Comparison of ENCODE assay signal across 8 mouse cellular contexts in genomic region chr2:131209969-131210792, GRCm38 (mm10). TPM values are rescaled to one million over a fixed set of nuclear protein-coding genes. Genes with fewer than 3 reads are reported as not detected.
A peak's percentile ranks its signal among the peaks of the same experiment; 100 is the strongest.
DNase-seq lines count a peak whose midpoint lies in the region; ATAC-seq and TF ChIP-seq lines count a peak whose summit lies in the region.

No protein-coding gene starts in this region.

- TF ChIP-seq CTCF in small intestine, adult 2 months (IDR thresholded peaks at IDR 0.05; ENCODE audit: extremely low read depth, insufficient read length, insufficient replicate concordance, low read depth, low read length) = peak; percentile 99

- TF ChIP-seq POLR2A in small intestine, adult 2 months (IDR thresholded peaks at IDR 0.05; ENCODE audit: low read depth, low read length) = peak; percentile 24; the same call in 1 of the 2 replicates

- peak overlapping the region; percentile 89 for H3K27ac ChIP-seq in embryonic facial prominence, embryonic 12.5 days
- H3K27ac ChIP-seq in limb, embryonic 11.5 days (replicated peaks; ENCODE audit: low read depth, low read length) = 0 out of 2 replicates have a peak overlapping the region, but pooled peaks have one; percentile 30
- peak overlapping the region; percentile 88 for H3K27ac ChIP-seq in midbrain, embryonic 13.5 days
- H3K27ac ChIP-seq in small intestine, adult 2 months (ENCODE audit: insufficient read depth, low read depth, low read length) = peak overlapping the region; percentile 98

- peak; percentile 95 for ATAC-seq in embryonic facial prominence, embryonic 12.5 days (ENCODE audit: insufficient number of reproducible peaks, insufficient read depth, low FRiP score, low TSS enrichment)
- peak; percentile 96 for ATAC-seq in limb, embryonic 11.5 days (ENCODE audit: insufficient number of reproducible peaks, low FRiP score, low TSS enrichment, low read depth)
- peak; percentile 97 for ATAC-seq in midbrain, embryonic 13.5 days

- H3K4me2 ChIP-seq in embryonic facial prominence, embryonic 12.5 days (replicated peaks) = peak overlapping the region; percentile 58
- H3K4me2 ChIP-seq in limb, embryonic 11.5 days (ENCODE audit: low read depth, severe bottlenecking) = peak overlapping the region; percentile 66
- peak overlapping the region; percentile 67 for H3K4me2 ChIP-seq in midbrain, embryonic 13.5 days (replicated peaks)

- 1% methylated on average over 50 of the region's 50 CpGs for WGBS in embryonic facial prominence, embryonic 12.5 days
- whole genome bisulfite sequencing in limb, embryonic 11.5 days = 2% methylated on average over 50 of the region's 50 CpGs
- 2% methylated on average over 50 of the region's 50 CpGs for WGBS in midbrain, embryonic 13.5 days
- under 1% methylated on average over 50 of the region's 50 CpGs for WGBS in small intestine, adult 2 months

- peak overlapping the region; percentile 57 for H3K4me3 ChIP-seq in embryonic facial prominence, embryonic 12.5 days
- H3K4me3 ChIP-seq in limb, embryonic 11.5 days (ENCODE audit: low read depth, low read length) = peak overlapping the region; percentile 53
- H3K4me3 ChIP-seq in midbrain, embryonic 13.5 days (replicated peaks) = peak overlapping the region; percentile 60
- H3K4me3 ChIP-seq in small intestine, adult 2 months (ENCODE audit: low read depth, low read length) = peak overlapping the region; percentile 82

- no peaks in the 10 kb centered on the region for H3K27me3 ChIP-seq in embryonic facial prominence, embryonic 12.5 days
- no peaks in the 10 kb centered on the region for H3K27me3 ChIP-seq in limb, embryonic 11.5 days (ENCODE audit: control insufficient read depth, insufficient read depth, low read length)
- no peaks in the 10 kb centered on the region for H3K27me3 ChIP-seq in midbrain, embryonic 13.5 days
- H3K27me3 ChIP-seq in small intestine, adult 2 months (ENCODE audit: control insufficient read depth, insufficient read depth, low read length) = no peaks in the 10 kb centered on the region

- 0 out of 2 replicates have a peak, but pooled peaks cover 5% of the 10 kb centered on the region for H3K36me3 ChIP-seq in embryonic facial prominence, embryonic 12.5 days
- H3K36me3 ChIP-seq in limb, embryonic 11.5 days (ENCODE audit: control insufficient read depth, insufficient read depth, low read length) = no peaks in the 10 kb centered on the region
- peaks cover 18% of the 10 kb centered on the region for H3K36me3 ChIP-seq in midbrain, embryonic 13.5 days
- H3K36me3 ChIP-seq in small intestine, adult 2 months (ENCODE audit: control insufficient read depth, insufficient read depth, low read length) = peaks cover 11% of the 10 kb centered on the region; the same call in 1 of the 2 replicates

- peaks cover 14% of the 10 kb centered on the region; the same call in 1 of the 2 replicates for H3K4me1 ChIP-seq in embryonic facial prominence, embryonic 12.5 days
- H3K4me1 ChIP-seq in limb, embryonic 11.5 days (ENCODE audit: control insufficient read depth, insufficient read depth, low read length) = 0 out of 2 replicates have a peak, but pooled peaks cover 4% of the 10 kb centered on the region
- peaks cover 23% of the 10 kb centered on the region for H3K4me1 ChIP-seq in midbrain, embryonic 13.5 days (replicated peaks)
- peaks cover 38% of the 10 kb centered on the region for H3K4me1 ChIP-seq in small intestine, adult 2 months (ENCODE audit: control insufficient read depth, insufficient read depth, insufficient read length, low read length)

- DNase-seq in 3T3-L1 (ENCODE audit: low read depth, low spot score) = peak; percentile 96
- DNase-seq in adrenal gland, postnatal 36 days = peak; percentile 97
- DNase-seq in heart, adult 18-20 months = peak; percentile 97 to 98
- DNase-seq in kidney, adult 18-20 months = peak; percentile 98
- peak; percentile 98 for DNase-seq in limb, embryonic 11.5 days (ENCODE audit: low spot score)

- no peaks in the 10 kb centered on the region for H3K9me3 ChIP-seq in embryonic facial prominence, embryonic 12.5 days
- H3K9me3 ChIP-seq in limb, embryonic 11.5 days (ENCODE audit: control insufficient read depth, low read length) = no peaks in the 10 kb centered on the region
- no peaks in the 10 kb centered on the region for H3K9me3 ChIP-seq in midbrain, embryonic 13.5 days

- peak overlapping the region; percentile 64 for H3K9ac ChIP-seq in embryonic facial prominence, embryonic 12.5 days
- H3K9ac ChIP-seq in limb, embryonic 11.5 days (ENCODE audit: low read length) = peak overlapping the region; percentile 70
- H3K9ac ChIP-seq in midbrain, embryonic 13.5 days (replicated peaks) = peak overlapping the region; percentile 73

RNA-seq across cellular contexts. Expression of gene Ap5s1, which starts 3.3 kb away (rescaled TPM):
- total RNA-seq in adrenal gland, postnatal 36 days (2021) = 10 to 100 TPM; 14.0 to 21.1 TPM
- 29.7 and 31.5 TPM in 2 replicates for polyA plus RNA-seq in embryonic facial prominence, embryonic 12.5 days (2016; fragmentation: Nextera tagmentation; extraction: Ambion mirVana)
- total RNA-seq in heart, adult 18-20 months (2021) = 10 to 100 TPM; 36.7 to 41.7 TPM
- polyA plus RNA-seq in limb, embryonic 11.5 days (2014; fragmentation: Nextera tagmentation; extraction: Ambion mirVana) = 25.3 and 27.3 TPM in 2 replicates
- 32.7 and 33.4 TPM in 2 replicates for polyA plus RNA-seq in midbrain, embryonic 13.5 days (2015; fragmentation: Nextera tagmentation; extraction: Ambion mirVana)
- polyA plus RNA-seq in small intestine, adult 2 months (2012; rRNA removed) = 37.1 and 90.0 TPM in 2 replicates

RNA-seq across cellular contexts. Expression of gene Spef1, which starts 23.1 kb away (rescaled TPM):
- 1 to 10 TPM; 4.9 to 6.1 TPM for total RNA-seq in adrenal gland, postnatal 36 days (2021)
- polyA plus RNA-seq in embryonic facial prominence, embryonic 12.5 days (2016; fragmentation: Nextera tagmentation; extraction: Ambion mirVana) = 4.9 and 5.2 TPM in 2 replicates
- 1 to 10 TPM; 4.7 to 5.5 TPM for total RNA-seq in heart, adult 18-20 months (2021)
- polyA plus RNA-seq in limb, embryonic 11.5 days (2014; fragmentation: Nextera tagmentation; extraction: Ambion mirVana) = 3.7 and 5.2 TPM in 2 replicates
- 10.8 and 11.5 TPM in 2 replicates for polyA plus RNA-seq in midbrain, embryonic 13.5 days (2015; fragmentation: Nextera tagmentation; extraction: Ambion mirVana)
- polyA plus RNA-seq in small intestine, adult 2 months (2012; rRNA removed) = 5.6 and 8.2 TPM in 2 replicates

RNA-seq across cellular contexts. Expression of gene Cdc25b, which starts 23.4 kb away (rescaled TPM):
- 1 to 10 TPM; 5.5 to 5.7 TPM for total RNA-seq in adrenal gland, postnatal 36 days (2021)
- polyA plus RNA-seq in embryonic facial prominence, embryonic 12.5 days (2016; fragmentation: Nextera tagmentation; extraction: Ambion mirVana) = 48.8 and 52.3 TPM in 2 replicates
- total RNA-seq in heart, adult 18-20 months (2021) = 1 to 10 TPM; 2.9 to 5.9 TPM
- polyA plus RNA-seq in limb, embryonic 11.5 days (2014; fragmentation: Nextera tagmentation; extraction: Ambion mirVana) = 48.7 and 49.6 TPM in 2 replicates
- 50.6 and 59.3 TPM in 2 replicates for polyA plus RNA-seq in midbrain, embryonic 13.5 days (2015; fragmentation: Nextera tagmentation; extraction: Ambion mirVana)
- 11.6 and 22.4 TPM in 2 replicates for polyA plus RNA-seq in small intestine, adult 2 months (2012; rRNA removed)

RNA-seq across cellular contexts. Expression of gene Mavs, which starts 23.7 kb away (rescaled TPM):
- total RNA-seq in adrenal gland, postnatal 36 days (2021) = 10 to 100 TPM; 32.8 to 43.2 TPM
- 16.3 and 18.1 TPM in 2 replicates for polyA plus RNA-seq in embryonic facial prominence, embryonic 12.5 days (2016; fragmentation: Nextera tagmentation; extraction: Ambion mirVana)
- 10 to 100 TPM; 64.0 to 78.2 TPM for total RNA-seq in heart, adult 18-20 months (2021)
- polyA plus RNA-seq in limb, embryonic 11.5 days (2014; fragmentation: Nextera tagmentation; extraction: Ambion mirVana) = 17.1 and 17.9 TPM in 2 replicates
- polyA plus RNA-seq in midbrain, embryonic 13.5 days (2015; fragmentation: Nextera tagmentation; extraction: Ambion mirVana) = 6.6 and 8.6 TPM in 2 replicates
- polyA plus RNA-seq in small intestine, adult 2 months (2012; rRNA removed) = 49.8 and 80.8 TPM in 2 replicates

RNA-seq across cellular contexts. Expression of gene Cenpb, which starts 30.3 kb away (rescaled TPM):
- total RNA-seq in adrenal gland, postnatal 36 days (2021) = 10 to 100 TPM; 60.0 to 68.2 TPM
- polyA plus RNA-seq in embryonic facial prominence, embryonic 12.5 days (2016; fragmentation: Nextera tagmentation; extraction: Ambion mirVana) = 12.6 and 14.8 TPM in 2 replicates
- total RNA-seq in heart, adult 18-20 months (2021) = 10 to 100 TPM; 76.7 to 79.6 TPM
- 6.8 and 8.5 TPM in 2 replicates for polyA plus RNA-seq in limb, embryonic 11.5 days (2014; fragmentation: Nextera tagmentation; extraction: Ambion mirVana)
- polyA plus RNA-seq in midbrain, embryonic 13.5 days (2015; fragmentation: Nextera tagmentation; extraction: Ambion mirVana) = 13.3 and 15.0 TPM in 2 replicates
- 57.7 and 95.1 TPM in 2 replicates for polyA plus RNA-seq in small intestine, adult 2 months (2012; rRNA removed)

Comparison
In these comparisons a context has a peak if more than half of its experiments do, and no peak if none do; other contexts are left out.
1. Peak in every context shown above with its lines: DNase-seq, ATAC-seq, H3K4me3 ChIP-seq and H3K27ac ChIP-seq.
2. H3K27ac ChIP-seq: peak in every context shown above with its lines; median percentile 98 in small intestine, adult 2 months; 89 in embryonic facial prominence, embryonic 12.5 days; 88 in midbrain, embryonic 13.5 days; 30 in limb, embryonic 11.5 days.